Mouse (Mus musculus) CD4-positive, CD25-positive, alpha-beta regulatory T cell, adult 2 months (primary cell): ENCODE measurements around the gene Tepsin.

Experiments used
- DNase-seq: peaks from one replicate; pipeline ENCODE4 v3.0.0-alpha.2; 2012; ENCODE audit warnings: low read depth, low spot score

Gene Tepsin

DNA sequence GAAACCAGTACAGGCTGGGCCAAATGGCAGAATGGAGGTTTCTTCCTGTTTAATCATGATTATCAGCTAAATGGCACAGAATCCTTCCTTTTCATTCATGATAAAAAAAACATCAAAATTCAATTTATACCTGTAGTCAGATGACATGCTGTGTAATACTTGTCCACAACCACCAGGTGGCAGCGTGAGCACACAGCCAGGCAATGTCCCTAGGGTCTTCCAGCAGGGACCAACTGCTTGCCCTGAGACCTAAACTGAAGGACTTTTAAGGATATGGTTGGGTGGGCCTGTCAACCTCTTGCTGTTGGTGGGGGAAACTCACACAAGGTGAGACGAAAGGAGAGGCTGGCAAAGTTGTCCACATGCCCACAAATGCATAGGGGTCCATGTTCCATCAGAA, 12.5 kb upstream of the Tepsin start:
- peak; percentile 81 for DNase-seq

- DNase-seq: no peak
Observed at GRCm38 (mm10) chr11:120110554-120110953, 12.0 kb upstream of the Tepsin start.

GRCm38 (mm10) chr11:120109558-120110210, 11.2 kb upstream of the Tepsin start:
- DNase-seq: no peak

- DNase-seq: no peak
Observed at GRCm38 (mm10) chr11:120107796-120108195, 9.3 kb upstream of the Tepsin start.

- DNase-seq: no peak
Observed at GRCm38 (mm10) chr11:120107026-120107425, 8.5 kb upstream of the Tepsin start.

DNA sequence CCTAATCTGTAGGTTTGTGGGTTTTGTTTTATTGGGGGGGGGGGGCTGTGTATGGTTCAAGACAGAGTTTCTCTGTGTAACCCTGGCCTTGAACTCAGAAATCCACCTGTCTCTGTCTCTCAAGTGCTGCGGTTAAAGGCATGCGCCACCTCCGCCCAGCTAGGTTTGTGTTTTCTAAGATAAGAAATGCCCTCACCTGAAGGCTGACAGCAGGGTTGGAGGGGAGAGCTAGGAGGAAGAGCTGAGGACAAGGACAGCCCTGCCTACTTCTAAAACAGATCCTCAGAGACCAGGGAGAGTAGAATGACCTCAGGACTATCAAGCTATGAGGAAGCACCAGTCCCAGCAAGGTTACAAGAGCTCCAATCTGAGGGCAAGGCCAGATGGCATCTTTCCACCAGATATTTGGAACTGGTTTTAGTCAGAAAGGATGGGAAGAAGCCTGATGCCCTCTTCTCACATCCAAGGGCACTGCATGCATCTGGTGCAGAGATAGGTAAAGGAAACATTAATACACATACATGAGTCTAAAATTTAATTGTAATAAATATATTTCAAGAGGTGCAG, 5.0 kb upstream of the Tepsin start:
- no peak for DNase-seq

DNA sequence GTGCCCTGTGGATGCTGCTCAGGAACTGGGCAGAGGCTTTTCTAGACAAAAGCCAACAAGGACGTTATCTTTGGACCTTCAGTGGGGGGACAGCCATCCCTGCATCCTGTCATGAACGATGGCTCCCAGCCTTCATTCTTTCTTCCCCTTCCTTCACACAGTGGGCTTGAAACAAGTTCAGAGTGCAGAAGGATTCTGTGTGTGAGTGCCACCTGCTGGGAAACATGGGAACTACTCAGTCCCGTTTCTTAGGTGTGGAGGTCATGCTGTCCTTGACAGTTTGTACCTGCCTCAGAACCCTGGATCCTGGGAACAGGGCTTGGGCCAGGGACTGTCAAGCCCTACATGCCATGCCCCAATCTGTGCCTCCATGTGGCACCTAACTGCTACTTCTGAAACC, 2.5 kb upstream of the Tepsin start:
- DNase-seq: peak; percentile 82

- no peak for DNase-seq
Observed at GRCm38 (mm10) chr11:120092817-120093591, 5.5 kb downstream of the Tepsin start.

DNA sequence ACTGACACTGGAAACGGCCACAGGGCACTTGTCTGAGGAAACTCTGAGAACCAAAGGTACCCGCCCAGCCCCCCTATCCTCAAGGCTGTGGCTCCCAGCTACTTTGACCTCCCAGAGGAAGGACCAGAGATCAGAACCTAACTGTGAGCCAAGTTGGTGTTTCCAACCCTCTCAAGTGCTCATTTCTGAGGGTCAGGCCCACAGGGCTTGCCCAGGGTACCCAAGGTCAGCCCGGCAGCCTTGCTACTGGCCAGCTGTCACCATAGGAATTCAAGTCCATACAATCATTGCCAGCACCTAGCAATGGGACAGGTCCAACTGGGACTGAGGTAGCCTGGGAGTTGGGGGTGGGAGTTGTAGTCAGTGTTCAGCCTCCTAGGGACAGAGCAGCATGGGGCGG, 7.9 kb downstream of the Tepsin start:
- no peak for DNase-seq

DNA sequence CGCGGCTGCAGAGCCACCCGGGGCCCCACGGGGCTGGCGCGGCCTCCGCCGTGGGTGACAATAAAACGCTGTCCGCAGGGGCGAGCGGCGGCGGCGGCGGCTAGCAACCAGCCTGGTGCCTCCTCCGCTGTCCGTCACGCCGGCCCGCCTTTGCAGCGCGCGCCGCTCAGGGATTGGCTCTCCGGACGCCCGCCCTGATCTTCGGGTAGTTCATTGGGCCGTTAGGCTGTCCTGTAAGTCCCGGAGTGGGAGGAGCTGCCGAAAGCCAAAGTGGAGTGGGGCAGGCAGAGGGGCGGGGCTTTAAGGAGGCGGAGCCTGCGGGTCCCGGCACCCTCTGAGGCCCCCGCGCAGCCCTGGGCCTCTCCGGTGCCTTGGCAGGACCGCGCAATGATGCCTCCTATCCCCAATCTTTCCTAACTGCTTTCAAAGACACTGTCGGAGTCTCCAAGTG, 11.8 kb downstream of the Tepsin start, which contains the start of gene Cep131:
Gene Cep131 (minus strand): TSS at position 126 of the 451 bp plus-strand sequence.
- DNase-seq: peak; percentile 97

GRCm38 (mm10) chr11:120085891-120086627, 12.5 kb downstream of the Tepsin start:
- DNase-seq: peak; percentile 52

DNA sequence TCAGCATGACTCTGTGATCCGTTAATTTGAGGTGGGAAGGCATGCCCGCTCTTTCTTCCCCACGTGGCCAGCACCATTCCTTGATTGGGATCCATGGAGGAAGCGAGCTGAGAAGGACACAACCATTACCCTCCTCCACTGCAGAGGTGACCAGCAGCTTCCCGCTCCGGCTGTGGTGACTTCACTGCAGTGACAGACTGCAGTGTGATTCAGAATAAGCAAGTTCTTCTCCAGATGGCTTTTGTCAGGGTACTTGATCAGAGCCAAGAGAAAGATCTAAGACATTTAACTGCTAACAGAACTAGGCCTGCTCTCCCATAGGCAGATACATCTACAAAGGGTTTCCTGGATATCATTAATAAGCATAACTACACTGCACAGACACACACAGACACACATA, 18.2 kb downstream of the Tepsin start:
- no peak for DNase-seq

GRCm38 (mm10) chr11:120076191-120076590, 22.3 kb downstream of the Tepsin start:
- DNase-seq: no peak

DNA sequence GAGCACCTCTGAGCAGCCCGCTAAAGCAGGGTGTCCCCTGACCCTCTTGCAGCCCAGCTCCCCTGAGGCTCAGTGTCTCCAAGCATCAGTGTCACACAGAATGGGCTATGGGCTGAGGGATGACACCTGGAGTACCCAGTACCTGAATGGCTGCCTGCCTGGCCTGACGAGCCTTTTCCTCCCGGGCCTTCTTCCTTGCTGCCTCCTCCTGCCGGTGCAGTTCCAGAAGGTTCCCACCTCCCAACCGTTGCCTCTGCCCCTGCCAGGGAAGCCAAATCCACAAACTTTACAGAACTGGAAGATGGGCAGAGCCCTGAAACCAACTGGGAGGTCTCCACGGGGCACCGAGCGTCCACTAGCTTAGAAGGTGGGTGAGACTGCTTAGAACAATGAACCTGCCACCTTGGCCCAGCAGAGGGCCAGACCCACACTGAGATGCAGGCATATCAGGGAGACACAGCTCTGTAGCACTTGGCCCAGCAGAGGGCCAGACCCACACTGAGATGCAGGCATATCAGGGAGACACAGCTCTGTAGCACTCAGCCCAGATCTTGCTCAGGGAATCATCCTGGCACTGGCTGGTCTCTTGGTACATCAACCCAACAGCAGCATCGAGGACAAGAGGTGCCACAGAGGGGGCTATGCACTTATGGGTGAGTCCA, 25.4 kb downstream of the Tepsin start:
- no peak for DNase-seq

DNA sequence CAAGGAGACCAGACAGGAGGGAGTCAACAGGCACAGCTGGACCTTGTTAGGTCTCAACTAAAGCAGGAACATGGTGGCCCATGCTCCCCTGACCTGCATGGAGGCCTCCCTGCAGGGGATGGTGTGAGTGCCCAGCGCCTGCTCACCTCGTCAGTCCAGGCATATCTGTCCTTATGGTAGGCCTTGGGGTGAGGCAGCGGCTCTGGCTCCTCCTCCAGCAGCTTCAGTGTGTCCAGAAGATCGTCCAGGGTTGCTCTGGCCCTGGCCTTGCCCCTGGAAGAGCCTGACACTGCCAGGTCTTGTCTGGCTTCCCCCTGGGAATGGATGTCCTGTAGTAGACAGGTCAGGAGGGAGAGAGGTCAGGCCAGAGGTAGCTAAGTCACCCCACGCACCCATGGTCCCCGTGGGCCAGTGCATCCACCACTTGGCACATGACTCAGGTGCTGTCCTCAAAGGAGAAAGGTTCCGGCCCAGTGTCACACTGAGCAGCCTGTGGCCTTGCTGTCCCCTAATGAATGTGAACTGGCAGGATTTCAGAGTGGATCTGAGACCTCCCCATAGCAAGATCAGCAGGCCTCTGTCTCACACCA, 26.7 kb downstream of the Tepsin start:
- DNase-seq: no peak

DNA sequence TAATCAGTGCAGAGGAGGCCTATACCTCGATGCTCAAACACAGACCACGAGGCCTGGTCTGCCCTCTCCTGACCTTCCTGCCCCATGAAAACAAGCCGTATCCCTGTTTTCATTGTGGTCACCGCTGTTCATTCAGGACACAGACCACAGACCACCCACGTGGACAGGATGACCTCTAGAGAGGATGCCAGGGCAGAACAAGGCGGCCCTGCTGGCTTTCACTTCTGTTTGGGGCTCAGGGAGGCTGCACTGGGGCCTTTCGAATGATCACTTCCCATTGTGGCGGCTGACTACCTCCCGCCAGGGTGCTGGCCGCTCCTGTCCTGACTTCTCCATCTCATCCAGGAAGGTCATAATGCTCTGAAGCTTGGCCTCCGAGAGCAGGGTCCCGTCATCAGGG, 27.5 kb downstream of the Tepsin start:
- no peak for DNase-seq

DNA sequence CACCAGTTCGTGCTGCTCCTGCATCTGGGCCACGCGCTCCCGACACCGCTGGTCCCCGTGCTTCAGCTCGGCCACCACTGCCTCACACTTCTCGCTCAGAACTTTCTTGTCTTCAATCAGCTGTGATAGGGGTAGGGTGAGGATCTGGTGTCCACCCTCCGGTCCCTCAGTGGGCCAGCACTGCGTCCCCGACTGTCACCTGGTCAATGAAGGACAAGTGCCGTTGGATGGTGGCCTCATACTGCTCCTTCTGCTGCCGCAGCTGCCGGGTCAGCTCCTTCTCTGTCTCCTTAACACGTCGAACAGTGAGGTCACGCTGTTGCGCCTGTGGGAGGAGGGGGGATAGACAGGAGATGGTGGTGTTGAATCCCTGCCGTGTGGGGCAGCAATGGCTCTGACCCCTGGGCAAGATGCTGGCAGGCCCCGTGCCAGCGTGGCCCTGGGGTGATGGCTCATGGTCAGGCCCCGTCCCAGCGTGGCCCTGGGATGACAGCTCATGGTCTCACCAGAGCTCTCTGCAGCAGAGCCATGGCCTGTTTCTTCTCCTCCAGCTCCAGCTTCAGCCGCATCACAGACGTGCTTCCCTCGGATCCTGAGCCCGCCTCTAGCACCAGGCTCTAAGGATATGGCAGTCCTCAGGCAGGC, 28.1 kb downstream of the Tepsin start:
- no peak for DNase-seq

DNA sequence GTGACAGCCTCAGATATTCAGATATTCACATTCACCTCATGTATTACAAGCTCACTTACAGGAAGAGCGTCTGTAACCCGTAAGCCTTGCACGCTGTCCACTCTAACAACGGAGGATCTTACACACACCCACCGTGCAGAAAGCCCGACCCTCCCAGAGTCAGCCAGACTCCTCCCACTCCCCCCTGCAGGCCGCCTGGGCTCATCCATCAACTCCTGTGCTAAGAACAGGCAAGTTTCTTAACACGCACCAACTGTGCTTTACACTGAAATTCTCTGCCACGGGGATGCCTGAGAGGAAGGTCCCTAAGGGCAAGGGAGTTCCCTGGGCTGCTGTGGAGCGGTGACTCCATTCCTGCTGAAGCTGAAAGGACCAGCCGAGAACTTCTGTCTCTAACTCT, 29.3 kb downstream of the Tepsin start:
- DNase-seq: no peak

DNA sequence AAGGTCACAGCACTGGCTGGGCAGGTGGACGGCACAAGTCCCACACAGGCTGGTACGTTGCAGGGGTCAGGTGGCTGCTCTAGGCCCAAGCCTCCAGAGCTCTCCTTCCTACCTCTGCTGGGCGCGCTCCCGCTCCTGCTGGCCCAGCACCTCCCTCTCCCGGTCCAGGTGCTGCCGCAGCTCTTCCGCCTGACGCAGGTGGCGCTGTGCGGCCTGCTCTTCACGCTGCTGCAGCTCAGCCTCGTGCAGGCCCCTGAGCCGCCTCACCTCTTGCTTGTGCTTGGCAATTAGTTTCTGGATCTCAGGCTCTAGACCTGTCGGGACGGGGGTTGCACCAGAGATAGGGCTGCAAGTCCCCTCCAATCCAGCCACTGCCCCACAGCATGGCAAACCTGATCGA, 30.7 kb downstream of the Tepsin start:
- DNase-seq: no peak

DNA sequence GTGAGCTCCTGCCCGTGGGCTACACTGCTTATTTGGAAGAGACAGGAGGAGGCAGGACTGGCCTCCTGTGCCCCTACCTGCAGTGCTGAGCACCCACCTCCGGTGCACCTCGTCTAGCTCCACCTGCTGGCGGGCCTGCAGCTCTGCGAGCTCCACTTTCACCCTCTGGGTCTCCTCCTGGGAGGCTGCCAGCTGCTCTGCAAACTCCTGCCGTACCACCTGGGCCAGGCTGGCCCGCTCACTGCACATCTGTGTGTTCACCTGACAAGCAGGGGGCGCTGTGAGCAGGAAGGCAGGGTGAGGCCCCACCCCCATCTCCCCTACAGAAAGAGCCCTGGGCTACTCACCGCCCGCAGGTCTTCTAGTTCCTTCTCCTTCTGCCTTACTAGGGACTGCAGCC, 33.2 kb downstream of the Tepsin start:
- peak; percentile 57 for DNase-seq

DNA sequence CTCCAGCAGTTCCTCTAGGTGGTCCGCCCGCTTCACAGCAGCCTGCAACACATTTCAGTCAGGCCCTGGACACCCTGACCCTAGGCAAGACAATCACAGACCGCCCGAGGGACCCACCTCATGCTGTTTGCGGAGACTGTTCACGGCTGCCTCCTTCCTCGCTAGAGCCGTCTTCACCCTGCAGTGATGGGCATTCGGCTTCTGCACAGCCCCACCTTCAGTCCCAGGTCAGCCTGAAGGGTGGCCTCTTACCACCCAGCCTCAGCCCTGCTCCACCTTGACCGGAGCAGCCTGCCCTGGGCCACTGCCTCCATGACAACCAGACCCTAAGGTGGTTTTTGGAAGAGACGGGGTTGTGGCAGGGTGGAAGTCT, 33.9 kb downstream of the Tepsin start:
- DNase-seq: no peak
